Mouse (Mus musculus) lung, postnatal 0 days (tissue): Measurements from ENCODE around the gene Prmt7. TPM values are rescaled to one million over a fixed set of nuclear protein-coding genes. Genes with fewer than 3 reads are reported as not detected.

Experiments used
- ATAC-seq: fragments of 200-750 bp; cut with Nextera tagmentation; 2 replicates; pipeline ENCODE4 v1.8.0; 2017; ENCODE audit warnings: moderate library complexity
- DNase-seq: peaks from one replicate; pipeline ENCODE4 v3.0.0-alpha.2; 2016; ENCODE audit warnings: low spot score
- H3K27ac ChIP-seq: fragments of 300-500 bp; sonication (generic); 2 replicates; pipeline ENCODE4 v1.5.1; 2014; ENCODE audit warnings: antibody characterized with exemption, mild to moderate bottlenecking, low read length, mixed read lengths
- H3K27me3 ChIP-seq: fragments of 300-500 bp; sonication (generic); replicated peaks from 2 replicates; pipeline ENCODE4 v1.6.1; 2014; ENCODE audit warnings: low read length, mixed read lengths; ENCODE audit not compliant: insufficient read depth
- H3K36me3 ChIP-seq: fragments of 300-500 bp; sonication (generic); 2 replicates; pipeline ENCODE4 v1.6.1; 2014; ENCODE audit warnings: low read length, mixed read lengths; ENCODE audit not compliant: insufficient read depth
- H3K4me1 ChIP-seq: fragments of 300-500 bp; sonication (generic); 2 replicates; pipeline ENCODE4 v1.6.1; 2014; ENCODE audit warnings: antibody characterized with exemption, low read depth, low read length, mixed read lengths; ENCODE audit not compliant: insufficient read depth
- H3K4me2 ChIP-seq: fragments of 300-500 bp; sonication (generic); replicated peaks from 2 replicates; pipeline ENCODE4 v1.6.1; 2014; ENCODE audit warnings: low read depth, mild to moderate bottlenecking, low read length, moderate library complexity, mixed read lengths
- H3K4me3 ChIP-seq: fragments of 300-500 bp; sonication (generic); 2 replicates; pipeline ENCODE4 v1.5.1; 2014; ENCODE audit warnings: low read depth, low read length
- H3K9ac ChIP-seq: fragments of 300-500 bp; sonication (generic); replicated peaks from 2 replicates; pipeline ENCODE4 v1.6.1; 2014; ENCODE audit warnings: low read depth, mild to moderate bottlenecking
- H3K9me3 ChIP-seq: fragments of 300-500 bp; sonication (generic); 2 replicates; pipeline ENCODE4 v1.6.1; 2016; ENCODE audit warnings: low read length, mixed read lengths
- CTCF ChIP-seq: IDR thresholded peaks from 2 replicates; pipeline ENCODE4 v1.5.1; 2016; ENCODE audit warnings: antibody characterized with exemption, mild to moderate bottlenecking
- EP300 ChIP-seq: IDR thresholded peaks from 2 replicates; pipeline ENCODE4 v1.6.1; 2016; ENCODE audit warnings: antibody characterized with exemption, mild to moderate bottlenecking, control low read depth
- WGBS: fragments of 180-500 bp; shearing (Covaris S2); extraction: QIAGEN DNeasy Blood & Tissue Kit; methylation state at CpG from one replicate; pipeline ENCODE4 v1.1.7; 2014; 5-methylcytosine and 5-hydroxymethylcytosine counted together
- polyA plus RNA-seq: library from polyadenylated mRNA; unstranded; fragments of >200 nt; fragmentation: Nextera tagmentation; extraction: Ambion mirVana; gene quantifications from 2 replicates; pipeline ENCODE4 v1.2.1, GENCODE M21; 2015

The Prmt7 gene
- polyA plus RNA-seq = 19.4 and 19.5 TPM in 2 replicates

DNA sequence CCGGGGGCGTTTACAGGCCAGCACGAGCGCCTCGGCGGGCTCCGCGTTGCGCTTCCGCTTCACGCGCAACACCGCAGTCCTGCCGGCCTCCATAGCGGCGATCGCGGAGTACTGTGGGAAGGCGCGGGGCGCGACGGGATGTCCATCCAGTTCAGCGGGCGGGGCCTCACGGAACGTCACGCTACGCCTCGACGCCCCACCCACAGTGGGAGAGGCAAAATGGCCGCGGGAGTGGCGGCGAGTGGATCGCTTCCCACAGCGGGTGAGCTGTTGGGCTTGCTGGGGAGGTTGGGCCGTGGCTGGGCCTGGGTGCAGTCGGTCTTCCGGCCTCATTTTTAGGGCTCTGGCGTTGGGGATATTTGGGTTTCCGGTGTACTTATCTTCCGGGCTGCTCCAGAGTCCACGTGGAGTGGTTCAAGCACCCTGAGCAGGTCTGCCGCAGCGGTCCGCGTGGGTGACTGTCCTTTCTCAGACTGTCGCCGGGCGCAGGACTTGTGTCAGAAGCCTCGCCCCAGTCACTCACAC, at the start of gene Prmt7, which contains the start of gene Slc7a6os:
TSS of gene Prmt7 (plus strand) at position 116 of the 525 bp plus-strand sequence.
TSS of gene Slc7a6os (minus strand) at position 115 of the 525 bp plus-strand sequence.
- Histone ChIP-seq H3K27me3 (no peaks in the 10 kb centered on the region), H3K4me1 (peaks cover 3% of the 10 kb centered on the region; the same call in 1 of the 2 replicates), H3K4me3 (peak within 1 kb of the TSS; percentile 88), H3K27ac (peak within 1 kb of the TSS; percentile 94), H3K9me3 (no peaks in the 10 kb centered on the region), H3K36me3 (0 out of 2 replicates have a peak, but pooled peaks cover 3% of the 10 kb centered on the region), H3K4me2 (peak within 1 kb of the TSS; percentile 81), H3K9ac (peak within 1 kb of the TSS; percentile 93)
- under 1% methylated on average over 49 of the region's 52 CpGs for WGBS
- peak; percentile 98 for DNase-seq
- TF ChIP-seq EP300 (no peak), CTCF (no peak)
- ATAC-seq = peak; percentile 99

- H3K9ac ChIP-seq = no peak overlapping the region
- H3K27ac ChIP-seq = no peak overlapping the region
- peaks cover 13% of the 10 kb centered on the region; the same call in 1 of the 2 replicates for H3K36me3 ChIP-seq
- TF ChIP-seq EP300 (no peak), CTCF (no peak)
- DNase-seq (no peak), ATAC-seq (no peak)
- no peak overlapping the region for H3K4me3 ChIP-seq
- 85% methylated on average over 9 of the region's 9 CpGs for WGBS
- no peaks in the 10 kb centered on the region for H3K4me1 ChIP-seq
- no peaks in the 10 kb centered on the region for H3K27me3 ChIP-seq
- H3K9me3 ChIP-seq = no peaks in the 10 kb centered on the region
- no peak overlapping the region for H3K4me2 ChIP-seq
These were observed 47.5 kb upstream of the Prmt7 start for GRCm38 (mm10) chr8:106163251-106163650.

DNA sequence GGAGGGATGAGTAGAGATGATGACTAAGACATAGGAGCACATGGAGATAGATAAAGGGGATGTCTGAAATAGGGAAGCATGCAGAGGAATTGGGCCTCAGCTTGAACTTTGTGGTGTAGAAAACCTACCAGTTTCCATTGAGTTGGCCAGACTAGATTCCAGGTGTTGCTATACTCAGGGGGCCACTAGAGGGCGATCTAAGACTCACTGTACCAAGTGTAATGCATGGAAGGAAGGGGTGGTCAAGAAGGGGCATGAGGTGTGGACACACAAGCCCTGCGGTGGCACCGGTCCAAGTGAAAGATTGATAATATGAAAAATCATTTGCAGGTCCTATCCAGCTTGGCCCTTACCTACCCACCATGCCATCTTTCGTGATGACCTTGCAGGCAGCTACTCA, 45.3 kb upstream of the Prmt7 start:
- H3K9ac ChIP-seq = no peak overlapping the region
- no peaks in the 10 kb centered on the region for H3K27me3 ChIP-seq
- H3K27ac ChIP-seq = no peak overlapping the region
- TF ChIP-seq CTCF (peak; percentile 95), EP300 (no peak)
- peaks cover 13% of the 10 kb centered on the region; the same call in 1 of the 2 replicates for H3K36me3 ChIP-seq
- DNase-seq = peak; percentile 79
- H3K4me2 ChIP-seq = no peak overlapping the region
- no peaks in the 10 kb centered on the region for H3K9me3 ChIP-seq
- 33% methylated on average over 4 of the region's 4 CpGs for WGBS
- no peak for ATAC-seq
- no peaks in the 10 kb centered on the region for H3K4me1 ChIP-seq
- no peak overlapping the region for H3K4me3 ChIP-seq

- Histone ChIP-seq H3K4me1 (no peaks in the 10 kb centered on the region), H3K4me3 (peak within 1 kb of the TSS; percentile 75), H3K9ac (peak within 1 kb of the TSS; percentile 63), H3K27me3 (no peaks in the 10 kb centered on the region), H3K4me2 (peak within 1 kb of the TSS; percentile 96), H3K36me3 (peaks cover 4% of the 10 kb centered on the region; the same call in 1 of the 2 replicates), H3K27ac (peak within 1 kb of the TSS; percentile 70), H3K9me3 (no peaks in the 10 kb centered on the region)
- DNase-seq (peak; percentile 88), ATAC-seq (peak; percentile 90)
- TF ChIP-seq EP300 = no peak
- peak; percentile 37 for TF ChIP-seq CTCF
- 0% methylated on average over 40 of the region's 59 CpGs for WGBS
These were observed 42.2 kb upstream of the Prmt7 start, which contains the start of gene Slc7a6 for GRCm38 (mm10) chr8:106168356-106169016. Gene Slc7a6, plus strand, starts transcription at chr8:106168857.

DNA sequence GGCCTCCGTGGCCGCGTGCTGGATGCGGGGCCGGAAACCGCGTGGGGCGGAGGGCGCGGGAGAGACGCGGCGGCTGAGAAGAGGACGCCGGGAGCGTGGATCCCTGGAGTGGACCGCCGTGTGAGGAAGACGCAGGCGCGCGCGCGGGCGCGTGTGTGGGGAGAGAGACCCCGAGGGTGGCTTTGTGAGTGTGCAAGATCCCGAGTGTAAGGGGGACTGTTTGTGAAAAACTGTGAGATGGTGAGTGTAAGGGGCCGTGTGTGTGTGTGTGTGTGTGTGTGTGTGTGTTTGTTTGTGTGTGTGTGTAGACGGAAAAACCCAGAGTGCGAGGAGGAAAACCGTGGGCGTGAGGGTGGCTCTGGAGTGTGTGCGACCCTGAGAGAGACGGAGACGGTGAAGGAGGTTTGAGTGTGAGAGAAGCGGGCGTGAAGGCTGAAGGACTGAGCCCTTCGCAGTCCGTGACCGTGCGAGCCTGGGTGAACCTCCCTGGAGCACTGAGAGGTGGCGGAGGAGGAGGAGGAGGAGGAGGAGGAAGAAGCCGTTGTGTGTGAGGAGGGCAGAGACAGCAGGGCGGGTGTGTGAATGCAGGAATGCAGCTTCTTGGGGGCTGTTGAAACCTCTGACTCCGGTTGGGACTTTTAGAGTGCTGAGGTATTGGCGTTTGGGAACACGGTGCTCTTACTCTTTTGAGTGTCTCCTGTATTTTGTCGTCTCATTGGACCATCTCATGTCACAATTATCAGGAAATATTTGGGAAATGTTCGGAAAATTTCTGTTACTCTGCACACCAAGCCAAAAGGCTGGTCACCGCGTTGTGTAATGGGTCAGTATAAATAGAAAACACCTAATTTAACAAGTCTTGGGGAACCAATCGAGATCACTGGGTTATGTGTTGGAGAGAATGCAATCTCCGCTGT, 41.5 kb upstream of the Prmt7 start:
- no peaks in the 10 kb centered on the region for H3K9me3 ChIP-seq
- TF ChIP-seq CTCF = no peak
- TF ChIP-seq EP300 = no peak
- peak overlapping the region; percentile 63 for H3K9ac ChIP-seq
- H3K4me3 ChIP-seq = peak overlapping the region; percentile 75
- peak overlapping the region; percentile 96 for H3K4me2 ChIP-seq
- no peaks in the 10 kb centered on the region for H3K4me1 ChIP-seq
- DNase-seq (peak; percentile 80), ATAC-seq (peak; percentile 59)
- H3K27me3 ChIP-seq = no peaks in the 10 kb centered on the region
- 1% methylated on average over 51 of the region's 54 CpGs for WGBS
- peak overlapping the region; percentile 70 for H3K27ac ChIP-seq
- no peaks in the 10 kb centered on the region for H3K36me3 ChIP-seq
